Mouse (Mus musculus): Measurements from ENCODE around the gene Tas1r3. TPM values are rescaled to one million over a fixed set of nuclear protein-coding genes. Genes with fewer than 3 reads are reported as not detected.

The Tas1r3 gene
- polyA plus RNA-seq, 1 experiment = not detected

GRCm38 (mm10) chr4:155856881-155857280 is 6.3 kb downstream of the Tas1r3 start:
- H3K27ac ChIP-seq (replicated peaks; ENCODE audit: low read depth, low read length) = no peak overlapping the region
- H3K4me1 ChIP-seq (ENCODE audit: control insufficient read depth, insufficient read depth, insufficient read length, low read length) = peaks cover 6% of the 10 kb centered on the region
- H3K4me3 ChIP-seq (ENCODE audit: insufficient read depth, low read depth, low read length) = no peak overlapping the region

GRCm38 (mm10) chr4:155856071-155856470 is 7.1 kb downstream of the Tas1r3 start:
- Histone ChIP-seq H3K4me1 (ENCODE audit: control insufficient read depth, insufficient read depth, insufficient read length, low read length) (peaks cover 14% of the 10 kb centered on the region), H3K4me3 (ENCODE audit: insufficient read depth, low read depth, low read length) (no peak overlapping the region), H3K27ac (replicated peaks; ENCODE audit: low read depth, low read length) (no peak overlapping the region)

DNA sequence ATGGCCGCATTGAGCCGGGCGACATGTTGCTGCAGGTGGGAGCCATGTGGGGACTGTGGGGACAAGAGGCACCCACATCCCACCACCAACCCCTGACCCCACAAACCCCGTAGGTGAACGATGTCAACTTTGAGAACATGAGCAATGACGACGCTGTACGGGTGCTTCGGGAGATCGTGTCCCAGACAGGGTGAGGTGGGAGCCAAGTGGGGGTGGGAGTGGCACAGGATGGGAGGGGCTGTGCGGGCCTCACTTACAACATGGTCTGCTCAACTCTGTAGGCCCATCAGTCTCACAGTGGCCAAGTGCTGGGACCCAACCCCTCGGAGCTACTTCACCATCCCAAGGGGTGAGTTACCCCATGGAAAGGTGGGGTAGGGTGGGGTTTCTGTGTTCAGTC is 8.2 kb downstream of the Tas1r3 start:
- no peak overlapping the region for H3K4me3 ChIP-seq (ENCODE audit: insufficient read depth, low read depth, low read length)
- no peak overlapping the region for H3K27ac ChIP-seq (replicated peaks; ENCODE audit: low read depth, low read length)
- H3K4me1 ChIP-seq (ENCODE audit: control insufficient read depth, insufficient read depth, insufficient read length, low read length) = peaks cover 25% of the 10 kb centered on the region

- no peak overlapping the region for H3K27ac ChIP-seq (replicated peaks; ENCODE audit: low read depth, low read length)
- H3K4me1 ChIP-seq (ENCODE audit: control insufficient read depth, insufficient read depth, insufficient read length, low read length) = peaks cover 39% of the 10 kb centered on the region
- no peak overlapping the region for H3K4me3 ChIP-seq (ENCODE audit: insufficient read depth, low read depth, low read length)
These were observed 9.7 kb downstream of the Tas1r3 start for GRCm38 (mm10) chr4:155853421-155853820.

DNA sequence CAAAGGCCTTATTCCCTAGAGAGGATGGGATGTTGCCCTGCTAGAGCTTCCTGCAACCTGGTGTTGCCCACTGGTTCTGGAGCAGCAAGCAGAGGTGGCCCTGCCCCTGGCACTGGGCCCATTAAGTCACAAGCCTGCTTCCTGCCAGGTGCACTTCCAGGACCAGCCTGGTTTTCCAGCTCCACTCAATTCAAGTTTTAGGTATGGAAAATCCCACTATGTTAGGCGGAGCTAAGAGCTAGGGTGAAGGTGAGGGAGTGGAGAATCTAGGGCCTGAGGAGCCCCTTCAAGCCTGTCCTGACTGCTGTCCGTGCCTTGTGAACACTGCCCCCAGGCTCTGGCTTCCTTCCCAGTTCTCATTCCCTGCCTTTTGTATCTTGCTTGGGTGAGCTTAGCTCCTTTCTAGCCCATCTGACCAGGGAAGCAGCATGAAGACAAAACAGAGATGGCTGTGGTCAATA is 11.2 kb downstream of the Tas1r3 start:
- peaks cover 40% of the 10 kb centered on the region for H3K4me1 ChIP-seq (ENCODE audit: control insufficient read depth, insufficient read depth, insufficient read length, low read length)
- peak overlapping the region; percentile 51; the same call in 1 of the 2 replicates for H3K27ac ChIP-seq (replicated peaks; ENCODE audit: low read depth, low read length)
- H3K4me3 ChIP-seq (ENCODE audit: insufficient read depth, low read depth, low read length) = no peak overlapping the region

- Histone ChIP-seq H3K4me1 (ENCODE audit: control insufficient read depth, insufficient read depth, insufficient read length, low read length) (peaks cover 43% of the 10 kb centered on the region), H3K4me3 (ENCODE audit: insufficient read depth, low read depth, low read length) (peak overlapping the region; percentile 5; the same call in 1 of the 2 replicates), H3K27ac (replicated peaks; ENCODE audit: low read depth, low read length) (peak overlapping the region; percentile 51)
These were observed 11.8 kb downstream of the Tas1r3 start for GRCm38 (mm10) chr4:155851368-155851767.

GRCm38 (mm10) chr4:155849792-155850451 is 13.2 kb downstream of the Tas1r3 start:
- H3K4me1 ChIP-seq (ENCODE audit: control insufficient read depth, insufficient read depth, insufficient read length, low read length) = peaks cover 43% of the 10 kb centered on the region
- no peak overlapping the region for H3K4me3 ChIP-seq (ENCODE audit: insufficient read depth, low read depth, low read length)
- H3K27ac ChIP-seq (replicated peaks; ENCODE audit: low read depth, low read length) = no peak overlapping the region

- peak overlapping the region; percentile 98; the same call in 1 of the 2 replicates for H3K4me3 ChIP-seq (ENCODE audit: insufficient read depth, low read depth, low read length)
- peaks cover 43% of the 10 kb centered on the region for H3K4me1 ChIP-seq (ENCODE audit: control insufficient read depth, insufficient read depth, insufficient read length, low read length)
- no peak overlapping the region for H3K27ac ChIP-seq (replicated peaks; ENCODE audit: low read depth, low read length)
These were observed 13.8 kb downstream of the Tas1r3 start for GRCm38 (mm10) chr4:155849391-155849790.

DNA sequence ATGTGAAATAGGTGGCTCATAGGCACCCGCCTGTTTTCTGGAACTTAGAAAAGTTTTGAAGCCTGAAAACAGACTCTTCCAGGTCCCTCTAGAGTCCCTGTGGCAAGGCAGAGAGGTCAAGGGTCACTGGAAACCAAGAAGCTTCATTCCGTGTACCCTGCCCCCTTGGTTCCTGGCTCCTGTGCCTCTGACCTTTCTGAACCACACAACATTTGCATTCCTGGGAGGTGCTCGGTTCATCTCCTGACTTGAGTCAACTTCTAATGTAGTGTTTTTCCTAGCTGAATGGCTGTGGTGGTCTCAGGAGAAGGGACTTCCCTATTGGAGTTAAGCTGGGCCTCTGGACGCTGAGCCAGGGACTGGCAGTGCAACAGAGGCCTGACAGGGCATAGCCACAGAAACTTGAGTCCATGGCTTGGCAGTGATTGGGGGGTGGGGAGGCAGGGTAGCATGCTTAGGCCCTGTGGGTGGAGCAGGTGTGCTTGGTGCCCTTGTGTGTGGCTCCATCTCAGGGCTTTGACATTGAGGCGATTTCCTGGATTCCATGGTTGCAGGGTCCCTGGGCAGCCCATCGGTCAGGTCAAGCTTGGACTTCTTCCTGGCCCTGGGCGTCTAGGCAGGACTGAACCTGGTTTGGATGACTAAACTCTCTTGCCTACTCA is 14.6 kb downstream of the Tas1r3 start:
- Histone ChIP-seq H3K27ac (replicated peaks; ENCODE audit: low read depth, low read length) (peak overlapping the region; percentile 14; the same call in 1 of the 2 replicates), H3K4me1 (ENCODE audit: control insufficient read depth, insufficient read depth, insufficient read length, low read length) (peaks cover 43% of the 10 kb centered on the region), H3K4me3 (ENCODE audit: insufficient read depth, low read depth, low read length) (peak overlapping the region; percentile 98)

GRCm38 (mm10) chr4:155847591-155848352 is 15.4 kb downstream of the Tas1r3 start:
- peaks cover 43% of the 10 kb centered on the region for H3K4me1 ChIP-seq (ENCODE audit: control insufficient read depth, insufficient read depth, insufficient read length, low read length)
- H3K4me3 ChIP-seq (ENCODE audit: insufficient read depth, low read depth, low read length) = peak overlapping the region; percentile 98
- H3K27ac ChIP-seq (replicated peaks; ENCODE audit: low read depth, low read length) = peak overlapping the region; percentile 50

GRCm38 (mm10) chr4:155846871-155847578 is 16.1 kb downstream of the Tas1r3 start, which contains the start of gene Dvl1:
TSS of gene Dvl1 (plus strand) at chr4:155847402.
- peak within 1 kb of the TSS; percentile 87 for H3K27ac ChIP-seq (replicated peaks; ENCODE audit: low read depth, low read length)
- H3K4me1 ChIP-seq (ENCODE audit: control insufficient read depth, insufficient read depth, insufficient read length, low read length) = peaks cover 38% of the 10 kb centered on the region
- peak within 1 kb of the TSS; percentile 98 for H3K4me3 ChIP-seq (ENCODE audit: insufficient read depth, low read depth, low read length)

GRCm38 (mm10) chr4:155843231-155843630 is 19.9 kb downstream of the Tas1r3 start:
- Histone ChIP-seq H3K4me1 (ENCODE audit: control insufficient read depth, insufficient read depth, insufficient read length, low read length) (peaks cover 12% of the 10 kb centered on the region), H3K4me3 (ENCODE audit: insufficient read depth, low read depth, low read length) (no peak overlapping the region), H3K27ac (replicated peaks; ENCODE audit: low read depth, low read length) (no peak overlapping the region)

- Histone ChIP-seq H3K4me1 (ENCODE audit: control insufficient read depth, insufficient read depth, insufficient read length, low read length) (peaks cover 22% of the 10 kb centered on the region), H3K4me3 (ENCODE audit: insufficient read depth, low read depth, low read length) (peak overlapping the region; percentile 4), H3K27ac (replicated peaks; ENCODE audit: low read depth, low read length) (no peak overlapping the region)
These were observed 21.4 kb downstream of the Tas1r3 start for GRCm38 (mm10) chr4:155841651-155842270.

DNA sequence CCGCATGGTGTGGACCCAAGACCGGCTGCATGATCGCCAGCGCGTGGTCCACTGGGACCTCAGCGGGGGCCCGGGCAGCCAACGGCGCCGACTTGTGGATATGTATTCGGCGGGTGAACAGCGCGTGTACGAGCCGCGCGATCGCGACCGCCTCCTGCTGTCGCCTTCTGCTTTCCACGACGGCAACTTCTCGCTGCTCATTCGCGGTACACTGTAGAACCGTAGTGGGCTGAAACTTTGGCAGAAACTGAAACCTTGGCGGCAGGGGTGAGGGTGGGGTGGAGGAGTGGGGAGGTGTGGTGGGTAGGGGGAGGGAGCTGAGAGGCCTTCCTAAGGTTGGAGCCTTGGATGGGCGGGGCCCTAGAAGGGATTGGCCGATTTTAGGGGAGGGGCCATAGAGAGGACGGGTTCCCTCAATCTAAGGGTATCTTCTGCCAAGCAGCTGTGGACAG is 22.1 kb downstream of the Tas1r3 start:
- peak overlapping the region; percentile 58 for H3K4me3 ChIP-seq (ENCODE audit: insufficient read depth, low read depth, low read length)
- 0 out of 2 replicates have a peak overlapping the region, but pooled peaks have one; percentile 13 for H3K27ac ChIP-seq (replicated peaks; ENCODE audit: low read depth, low read length)
- peaks cover 19% of the 10 kb centered on the region for H3K4me1 ChIP-seq (ENCODE audit: control insufficient read depth, insufficient read depth, insufficient read length, low read length)
